Mouse (Mus musculus): ENCODE results near the gene Slc25a51.
A peak's percentile ranks its signal among the peaks of the same experiment; 100 is the strongest.

The Slc25a51 gene

GRCm38 (mm10) chr4:45408427-45409132 lies at the start of gene Slc25a51:
Gene Slc25a51 (minus strand): TSS chr4:45408766.
- peak; percentile 92 for DNase-seq (ENCODE audit: low read depth, low spot score)

- peak; percentile 34 for DNase-seq (ENCODE audit: low read depth, low spot score)
Measured at GRCm38 (mm10) chr4:45457543-45457942, 49.0 kb upstream of the Slc25a51 start.

DNA sequence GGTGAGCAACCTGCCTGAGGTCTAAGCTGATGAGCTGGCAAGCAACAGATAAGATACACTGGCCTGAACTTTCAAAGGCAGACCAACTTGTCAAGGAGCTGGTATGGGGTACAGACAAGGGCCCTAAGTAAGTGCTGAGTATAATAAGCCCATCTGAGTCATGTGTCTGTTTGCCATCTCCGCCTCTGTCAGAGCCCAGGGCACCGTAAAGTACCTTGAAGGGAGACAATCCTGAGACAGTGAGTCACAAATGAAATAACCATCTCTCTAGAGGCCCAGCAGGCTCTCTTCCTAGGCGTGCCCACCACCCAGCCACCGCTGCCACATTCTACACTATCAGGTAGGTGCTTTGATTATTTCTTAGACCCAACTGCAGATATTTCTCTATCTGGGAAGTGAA lies 46.4 kb upstream of the Slc25a51 start:
- peak; percentile 51 for DNase-seq (ENCODE audit: low read depth, low spot score)

DNA sequence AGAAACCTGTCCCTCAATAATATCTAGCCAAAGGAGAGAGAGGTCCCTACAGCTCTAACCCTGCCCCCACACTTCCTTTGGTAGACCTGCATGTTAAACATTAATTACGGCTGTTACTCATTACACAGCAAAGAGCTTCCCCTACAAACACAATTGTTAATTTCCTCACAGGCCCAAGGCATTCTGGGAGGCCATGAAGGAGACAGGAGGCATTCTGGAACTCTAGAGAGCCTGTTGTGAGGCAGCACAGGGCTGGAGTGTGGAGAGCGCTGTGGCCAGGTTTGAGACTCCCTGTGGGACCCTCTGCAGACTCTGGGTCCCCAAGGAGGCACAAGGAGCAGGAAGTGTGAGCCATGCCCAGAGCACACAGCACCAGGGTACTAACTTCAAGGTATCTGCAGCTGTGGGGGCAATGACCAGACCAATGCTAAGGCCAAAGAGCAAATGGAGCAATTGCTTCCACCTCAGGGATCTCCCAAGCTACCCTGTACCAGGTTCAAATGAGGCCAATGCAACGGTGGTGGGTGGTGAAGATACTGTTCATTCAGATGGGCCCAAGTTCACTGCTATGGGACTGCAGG lies 44.8 kb upstream of the Slc25a51 start:
- no peak for DNase-seq (ENCODE audit: low read depth, low spot score)

- DNase-seq (ENCODE audit: low read depth, low spot score): peak; percentile 55
Measured at GRCm38 (mm10) chr4:45452569-45453111, 44.1 kb upstream of the Slc25a51 start.

DNA sequence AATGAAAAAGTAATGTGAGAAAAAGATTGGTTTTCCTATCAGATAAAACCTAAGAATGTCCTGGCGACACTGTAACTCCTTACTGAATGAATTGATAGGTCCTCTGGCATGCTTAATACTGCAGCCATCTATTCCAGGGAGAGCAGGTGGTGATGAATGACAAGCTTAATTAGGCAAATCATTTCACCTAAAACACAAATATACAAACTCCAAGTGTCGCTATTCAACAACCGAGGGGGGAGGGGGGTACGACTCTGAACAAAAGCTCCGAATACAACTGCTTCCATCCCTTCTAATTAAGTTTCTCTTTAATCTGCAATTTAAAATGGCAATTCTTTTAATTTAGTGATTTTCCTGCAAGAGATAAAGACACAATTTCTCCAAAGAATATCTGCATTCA lies 40.4 kb upstream of the Slc25a51 start:
- DNase-seq (ENCODE audit: low read depth, low spot score): no peak

GRCm38 (mm10) chr4:45448481-45448880 lies 39.9 kb upstream of the Slc25a51 start:
- DNase-seq (ENCODE audit: low read depth, low spot score): no peak

DNA sequence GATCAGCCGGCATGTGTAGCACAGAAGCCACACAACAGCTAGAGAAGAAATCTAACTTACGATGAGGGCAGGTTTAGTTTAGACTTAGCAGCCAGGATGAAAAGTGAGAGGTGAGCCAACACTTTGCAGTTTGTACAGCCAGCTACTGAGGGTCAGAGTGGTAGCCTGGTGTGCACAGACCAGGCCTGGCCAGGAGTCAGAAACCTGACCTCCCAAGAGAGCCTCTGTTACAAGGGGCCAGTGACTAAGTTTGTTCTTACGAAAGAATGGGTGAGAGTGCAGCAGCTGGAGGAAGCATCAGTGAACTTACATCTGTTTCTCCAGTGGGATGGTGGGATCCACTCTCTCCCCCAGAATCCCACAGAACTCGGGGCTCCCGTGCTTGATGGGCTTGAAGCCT lies 38.6 kb upstream of the Slc25a51 start:
- peak; percentile 59 for DNase-seq (ENCODE audit: low read depth, low spot score)

DNA sequence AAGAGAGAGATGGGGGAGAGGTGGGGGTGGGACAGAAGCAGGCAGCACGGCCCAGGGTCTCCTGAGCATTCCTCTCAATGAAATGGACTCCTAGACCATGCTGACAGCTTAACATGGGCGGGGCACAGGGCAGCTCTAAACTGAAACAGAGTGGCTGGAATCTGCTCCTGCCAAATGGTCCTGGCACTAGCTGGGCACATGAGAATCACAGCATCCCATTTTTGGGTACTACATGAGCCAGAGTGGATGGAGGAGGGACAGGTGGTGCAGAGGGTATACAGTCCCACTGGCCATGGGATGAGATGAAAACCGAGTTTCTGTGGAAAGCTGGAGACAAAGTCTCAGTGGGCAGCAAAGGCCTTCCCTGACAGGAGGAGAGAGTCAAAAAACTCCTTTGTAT lies 36.7 kb upstream of the Slc25a51 start:
- DNase-seq (ENCODE audit: low read depth, low spot score): no peak

DNA sequence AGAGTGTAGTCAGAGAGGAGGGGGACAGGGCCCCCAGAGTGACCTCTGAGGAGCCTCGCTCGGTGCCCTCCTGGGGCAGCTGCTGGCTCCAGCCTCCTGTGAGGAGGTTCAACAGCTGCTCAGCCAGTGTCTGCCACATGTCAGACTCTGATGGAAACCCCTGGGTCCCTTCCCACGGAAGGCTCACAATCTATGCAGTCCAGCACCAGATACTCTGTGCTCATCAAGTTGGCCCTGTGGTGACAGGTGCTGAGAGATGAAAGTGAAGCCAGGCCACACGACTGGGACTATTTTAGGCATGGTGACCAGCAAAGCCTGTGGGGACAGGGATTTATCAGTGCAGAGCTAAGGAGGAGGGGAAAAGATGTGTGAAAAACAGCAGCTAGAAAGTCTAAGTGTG lies 36.2 kb upstream of the Slc25a51 start:
- no peak for DNase-seq (ENCODE audit: low read depth, low spot score)

GRCm38 (mm10) chr4:45443652-45444051 lies 35.1 kb upstream of the Slc25a51 start:
- no peak for DNase-seq (ENCODE audit: low read depth, low spot score)

GRCm38 (mm10) chr4:45442237-45442636 lies 33.7 kb upstream of the Slc25a51 start:
- peak; percentile 52 for DNase-seq (ENCODE audit: low read depth, low spot score)

GRCm38 (mm10) chr4:45441778-45442177 lies 33.2 kb upstream of the Slc25a51 start:
- peak; percentile 41 for DNase-seq (ENCODE audit: low read depth, low spot score)

DNA sequence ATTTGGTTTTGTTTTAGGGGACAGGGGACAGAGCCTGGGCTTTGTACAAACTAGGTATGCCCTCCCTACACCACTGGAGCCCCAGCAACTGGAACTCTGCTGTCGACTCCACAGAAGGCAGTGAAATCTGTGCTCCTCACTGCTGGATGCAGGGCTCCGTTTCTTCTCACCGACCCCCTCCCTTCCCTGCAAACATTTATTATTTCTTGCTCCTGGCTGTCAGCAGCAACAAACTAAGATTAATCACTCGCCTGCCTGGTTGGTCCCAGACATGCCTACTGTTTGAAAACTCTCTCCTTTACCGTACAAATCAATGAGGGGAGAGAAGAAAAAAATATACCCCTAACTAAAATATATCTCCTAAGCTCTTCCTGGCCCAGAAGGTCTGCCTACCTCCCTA lies 30.7 kb upstream of the Slc25a51 start:
- DNase-seq (ENCODE audit: low read depth, low spot score): no peak

GRCm38 (mm10) chr4:45437010-45437409 lies 28.4 kb upstream of the Slc25a51 start:
- DNase-seq (ENCODE audit: low read depth, low spot score): no peak

DNA sequence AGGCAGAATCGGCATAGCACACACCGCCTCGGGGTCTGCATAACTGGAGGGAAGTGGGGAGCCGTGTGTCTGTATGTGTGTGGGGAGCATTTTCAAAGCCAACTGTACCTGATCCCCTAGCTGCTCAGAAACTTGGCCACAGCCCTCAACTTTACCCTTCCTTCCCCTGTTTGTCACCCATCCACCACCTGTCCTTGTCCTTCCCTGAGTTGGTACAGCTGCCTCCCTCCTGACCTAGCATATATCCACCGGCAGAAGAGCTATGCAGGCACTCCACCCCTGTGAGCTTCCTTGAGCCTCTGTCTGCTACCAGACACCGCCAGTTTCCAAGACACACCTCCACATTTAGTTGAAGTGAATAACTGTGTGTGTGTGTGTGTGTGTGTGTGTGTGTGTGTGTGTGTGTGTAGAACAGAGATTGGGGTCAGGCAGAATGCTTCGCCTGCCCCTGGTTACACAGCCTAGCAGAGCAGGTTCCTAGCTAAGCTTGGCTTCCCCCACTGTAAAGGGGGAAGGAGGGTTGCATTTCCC lies 27.9 kb upstream of the Slc25a51 start:
- no peak for DNase-seq (ENCODE audit: low read depth, low spot score)

DNA sequence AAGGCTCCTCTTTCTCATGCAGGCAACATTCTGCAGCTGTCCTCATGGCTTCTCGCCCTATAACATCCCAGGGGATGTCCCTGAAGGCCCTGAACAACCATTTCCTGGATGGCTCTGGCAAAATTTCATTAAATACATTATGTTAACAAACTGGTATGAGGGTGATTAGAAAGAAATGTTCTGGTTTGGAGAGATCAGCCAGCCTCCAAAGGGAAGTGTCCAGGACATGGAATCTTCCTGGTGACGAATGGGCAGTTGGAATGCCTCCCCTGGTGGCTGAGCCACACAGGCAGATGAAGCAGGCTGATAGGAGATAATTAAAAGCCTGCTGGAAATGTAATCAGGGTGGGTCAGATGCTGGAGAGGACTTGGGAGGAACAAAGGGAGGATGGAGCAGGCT lies 27.3 kb upstream of the Slc25a51 start:
- no peak for DNase-seq (ENCODE audit: low read depth, low spot score)

GRCm38 (mm10) chr4:45434681-45435080 lies 26.1 kb upstream of the Slc25a51 start:
- no peak for DNase-seq (ENCODE audit: low read depth, low spot score)

DNA sequence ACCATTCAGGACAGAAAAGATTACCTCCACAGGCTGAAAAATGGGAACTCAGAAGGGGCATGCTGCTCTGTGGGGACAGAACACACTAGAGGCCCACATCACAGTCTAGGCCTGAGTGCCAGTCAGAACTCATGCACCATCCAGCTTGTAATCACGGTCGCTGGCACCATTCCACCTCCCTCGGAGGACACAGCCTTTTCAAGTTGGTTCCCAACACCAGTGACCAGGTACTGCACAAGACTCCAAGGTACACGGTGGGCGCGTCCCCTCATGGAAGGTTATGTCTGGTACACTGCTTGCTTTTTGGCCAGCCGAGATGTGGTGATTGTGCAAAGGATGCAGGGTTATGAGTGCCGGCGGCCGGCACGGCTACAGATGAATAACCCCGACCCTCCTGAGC lies 25.5 kb upstream of the Slc25a51 start:
- no peak for DNase-seq (ENCODE audit: low read depth, low spot score)

DNA sequence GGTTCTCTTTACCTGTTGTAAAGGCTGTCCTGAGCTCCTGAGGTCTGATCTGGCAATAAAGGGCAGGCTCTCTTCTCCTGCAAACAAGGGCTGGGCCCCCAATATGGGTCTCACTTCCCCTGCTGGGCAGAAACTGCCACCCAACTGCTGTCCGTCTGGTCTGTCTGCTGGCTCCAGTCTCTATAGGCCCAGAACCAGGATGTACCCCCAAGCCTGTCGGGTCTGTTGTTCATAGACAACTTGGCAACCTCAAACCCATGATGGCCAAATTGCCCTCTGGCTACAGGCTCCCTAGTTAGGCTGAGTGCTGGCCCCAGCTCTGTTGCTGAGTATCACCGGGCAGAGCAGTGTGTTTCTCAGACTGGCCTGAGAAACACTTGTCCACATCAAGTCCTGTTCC lies 23.2 kb upstream of the Slc25a51 start:
- DNase-seq (ENCODE audit: low read depth, low spot score): no peak

- no peak for DNase-seq (ENCODE audit: low read depth, low spot score)
Measured at GRCm38 (mm10) chr4:45431316-45431715, 22.8 kb upstream of the Slc25a51 start.

- DNase-seq (ENCODE audit: low read depth, low spot score): no peak
Measured at GRCm38 (mm10) chr4:45429451-45429850, 20.9 kb upstream of the Slc25a51 start.
